Mouse (Mus musculus): Measurements from ENCODE around the gene Xpr1.

Gene Xpr1

GRCm38 (mm10) chr1:155251596-155251995 is 165.6 kb downstream of the Xpr1 start:
- no peak for DNase-seq (ENCODE audit: low spot score)

DNA sequence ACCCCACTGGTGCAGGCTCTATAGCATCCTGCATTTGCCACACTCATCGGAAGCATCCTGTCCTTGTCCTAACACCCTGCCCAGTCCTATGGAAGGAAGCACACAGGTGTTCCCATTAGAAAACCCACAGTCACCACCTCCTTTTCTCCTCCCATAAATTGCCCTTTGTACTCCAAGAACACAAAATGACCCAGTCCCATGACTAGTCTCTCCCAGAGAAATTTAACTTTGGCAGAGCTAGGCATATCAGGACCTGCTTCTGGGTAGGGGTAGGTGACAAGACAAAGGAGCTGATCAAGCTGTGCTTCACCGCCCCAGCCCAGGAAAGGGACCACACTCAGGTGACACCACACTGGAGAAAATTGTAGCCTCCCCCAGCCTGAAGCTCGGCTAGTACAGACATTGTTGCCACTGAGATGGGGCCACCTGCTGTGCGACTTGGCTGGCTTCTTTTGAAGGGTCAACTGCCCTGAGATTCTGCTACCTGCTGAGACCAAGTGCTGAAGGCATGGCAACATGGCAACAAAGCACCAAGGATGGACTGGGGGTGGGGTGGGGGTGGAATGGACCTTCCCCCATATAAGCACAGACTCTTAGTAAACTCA is 166.6 kb downstream of the Xpr1 start:
- no peak for DNase-seq (ENCODE audit: low spot score)

DNA sequence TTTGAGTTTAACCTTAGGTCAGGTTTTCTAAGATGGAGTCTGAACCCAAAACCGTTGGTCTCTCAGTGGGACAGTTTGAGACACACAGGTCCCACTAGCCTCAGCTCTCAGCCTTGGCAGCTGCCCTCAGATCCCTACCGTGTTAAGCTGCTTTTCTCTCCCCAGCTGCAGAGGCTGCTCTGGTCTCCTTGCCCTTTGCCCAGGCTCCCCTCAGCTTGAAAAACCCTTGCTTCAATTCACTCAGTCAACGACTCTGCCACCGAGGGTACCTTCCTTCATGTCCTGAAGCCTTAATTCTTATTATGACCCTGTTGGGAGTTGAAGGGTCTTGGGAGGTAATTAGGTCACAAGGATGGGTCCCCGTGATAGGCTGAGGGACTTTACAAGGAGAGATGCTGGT is 167.3 kb downstream of the Xpr1 start:
- no peak for DNase-seq (ENCODE audit: low spot score)

GRCm38 (mm10) chr1:155248041-155248440 is 169.2 kb downstream of the Xpr1 start:
- DNase-seq (ENCODE audit: low spot score): no peak

- no peak for DNase-seq (ENCODE audit: low spot score)
Observed at GRCm38 (mm10) chr1:155247441-155247840, 169.8 kb downstream of the Xpr1 start.

DNA sequence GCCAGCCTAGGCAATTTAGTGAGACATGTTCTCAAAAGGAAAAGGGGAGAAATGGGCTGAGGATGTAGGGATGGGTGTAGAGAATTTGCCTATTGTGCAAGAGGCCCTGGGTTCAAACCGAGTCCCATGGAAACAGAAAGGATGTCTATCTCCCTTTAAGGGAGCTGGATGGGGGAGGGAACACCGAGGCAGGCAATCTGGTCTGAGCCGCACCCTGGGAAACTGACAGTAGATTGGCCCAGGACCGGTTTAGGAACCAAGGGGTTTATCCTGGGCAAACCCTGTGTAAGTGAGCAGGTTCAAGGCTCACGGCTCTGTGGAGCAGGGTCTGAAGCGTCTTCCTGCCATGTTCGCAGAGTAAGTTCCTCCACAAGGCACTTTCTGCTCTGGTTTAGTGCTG is 171.7 kb downstream of the Xpr1 start:
- DNase-seq (ENCODE audit: low spot score): no peak

DNA sequence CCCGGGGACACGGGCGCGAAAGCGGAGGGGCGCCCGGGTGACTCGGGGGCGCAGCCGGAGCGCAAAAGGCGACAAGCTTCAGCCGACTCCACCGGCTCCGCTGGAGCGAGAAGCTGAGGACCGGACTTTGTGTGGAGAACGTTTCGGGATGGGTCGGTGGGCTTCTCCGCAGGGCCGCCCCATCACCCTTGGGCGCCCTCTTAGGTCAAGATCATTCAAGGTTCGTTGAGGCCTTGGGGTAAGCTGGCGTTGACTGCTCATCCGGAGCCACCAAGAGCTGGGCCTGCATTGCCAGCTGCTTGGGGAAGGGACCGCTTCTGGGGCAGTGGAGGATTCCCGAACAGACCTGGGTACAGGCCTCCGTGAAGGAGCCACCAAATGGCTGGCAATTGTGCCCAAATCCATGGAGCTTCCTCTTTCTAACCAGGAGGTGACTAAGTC is 172.4 kb downstream of the Xpr1 start:
- no peak for DNase-seq (ENCODE audit: low spot score)

DNA sequence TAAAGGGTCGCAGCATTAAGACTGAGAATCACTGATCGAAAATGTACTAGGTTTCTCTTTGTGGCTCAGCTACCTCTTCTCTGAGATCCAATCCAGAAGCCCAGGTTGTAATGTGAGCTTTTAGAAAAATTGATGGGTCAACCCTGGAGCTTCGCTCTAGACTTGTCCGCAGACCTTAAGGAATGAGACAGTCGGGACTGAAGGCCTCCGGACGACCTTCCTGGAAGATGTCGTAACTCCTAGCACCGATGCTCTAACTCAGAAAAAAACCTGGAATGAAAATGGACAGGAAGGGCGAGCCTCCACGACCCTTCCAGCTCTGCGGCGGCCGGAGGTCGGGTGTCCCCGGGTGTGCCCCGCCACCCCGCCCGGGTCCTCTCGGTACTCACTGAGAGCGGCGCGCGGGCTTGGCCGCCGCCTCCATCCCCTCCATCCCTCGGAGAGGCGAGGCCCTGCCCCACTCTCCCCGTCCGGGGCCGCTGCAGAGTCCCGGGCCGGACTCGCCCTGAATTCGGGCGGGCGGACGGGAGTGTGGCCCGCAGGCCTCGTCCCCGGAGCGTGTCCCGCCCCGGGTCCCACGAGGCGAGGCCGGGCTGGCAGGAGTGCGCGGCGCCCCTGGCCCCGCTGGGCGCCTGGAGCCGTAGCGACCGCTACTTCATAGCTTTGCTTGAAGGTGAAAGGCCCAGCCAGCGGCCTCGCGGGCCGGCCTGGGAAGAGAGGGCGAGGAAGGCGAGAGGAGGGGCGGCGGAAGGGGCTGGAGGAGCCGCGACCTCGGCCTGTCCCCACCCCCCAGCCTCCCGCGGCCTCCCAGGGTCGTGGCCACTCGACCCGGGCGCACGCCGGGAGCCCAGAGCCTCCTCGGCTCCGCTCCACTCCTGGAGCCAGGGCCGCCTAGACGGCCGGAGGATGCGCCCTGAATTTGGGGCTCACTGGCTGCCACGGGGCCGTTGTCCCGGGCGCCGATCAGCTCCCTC is 173.1 kb downstream of the Xpr1 start, which contains the start of gene BC034090:
Gene BC034090 (minus strand): TSS at position 648 of the 974 bp plus-strand sequence.
- DNase-seq (ENCODE audit: low spot score): peak; percentile 43

- no peak for DNase-seq (ENCODE audit: low spot score)
Observed at GRCm38 (mm10) chr1:155242488-155242745, 174.8 kb downstream of the Xpr1 start.

DNA sequence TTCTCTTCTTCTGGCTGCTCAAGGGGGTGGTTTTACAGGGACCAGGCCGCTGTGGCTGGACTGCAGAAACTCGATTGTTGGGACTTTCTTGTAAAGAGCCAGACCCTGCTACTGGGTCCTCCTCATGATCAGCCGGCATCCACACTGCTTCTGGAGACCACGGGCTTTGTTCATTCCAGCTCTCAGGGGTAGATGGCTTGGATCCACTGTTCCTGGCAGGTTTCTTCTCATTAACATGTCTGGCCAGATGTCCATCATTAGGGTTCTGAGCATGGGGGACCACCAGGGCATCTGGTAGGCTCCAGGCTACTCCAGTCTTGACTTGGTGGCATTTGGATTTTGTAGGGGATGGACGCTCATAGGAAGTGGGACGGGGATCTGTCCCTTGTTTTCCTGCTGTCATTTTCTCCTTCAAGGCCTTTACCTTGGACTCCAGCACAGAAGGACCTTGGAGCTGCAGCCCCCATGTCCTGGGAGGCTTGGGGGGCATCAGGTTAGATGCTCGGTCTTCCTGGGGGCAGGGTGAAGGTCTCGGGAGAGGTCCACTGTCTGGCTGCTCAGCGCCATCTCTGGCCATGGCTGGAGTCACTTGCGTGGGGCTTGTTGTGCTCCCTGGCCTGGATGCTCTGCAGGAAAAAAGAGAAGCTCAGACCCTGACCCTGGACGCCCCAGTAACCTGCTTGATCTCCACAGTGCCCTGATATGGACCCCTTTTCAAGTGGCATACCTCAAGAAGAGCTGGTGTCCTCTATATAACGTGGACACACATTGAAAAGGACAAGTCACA is 175.3 kb downstream of the Xpr1 start:
- DNase-seq (ENCODE audit: low spot score): no peak

GRCm38 (mm10) chr1:155239962-155240717 is 177.1 kb downstream of the Xpr1 start:
- no peak for DNase-seq (ENCODE audit: low spot score)

- no peak for DNase-seq (ENCODE audit: low spot score)
Observed at GRCm38 (mm10) chr1:155239169-155239568, 178.0 kb downstream of the Xpr1 start.

DNA sequence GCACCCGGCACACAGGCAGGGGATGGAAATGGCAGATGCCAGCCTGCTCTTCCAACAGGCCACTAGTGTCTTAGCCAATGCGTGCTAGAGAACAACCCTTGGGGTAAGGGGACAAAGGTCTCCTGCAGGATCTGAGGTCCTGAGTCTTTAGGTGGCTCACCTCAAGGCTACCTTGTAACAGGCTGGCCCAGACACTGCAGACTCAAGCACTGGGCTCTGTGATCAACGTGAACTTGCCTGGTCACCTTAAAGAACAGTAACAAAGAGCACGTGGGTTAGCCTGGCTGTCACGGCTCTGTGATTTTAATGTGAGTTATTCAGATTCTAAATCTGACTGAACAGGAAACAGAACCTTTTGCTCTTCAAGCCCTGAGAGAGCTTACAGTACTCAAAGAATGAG is 179.1 kb downstream of the Xpr1 start:
- DNase-seq (ENCODE audit: low spot score): no peak

- no peak for DNase-seq (ENCODE audit: low spot score)
Observed at GRCm38 (mm10) chr1:155237390-155237789, 179.8 kb downstream of the Xpr1 start.

- no peak for DNase-seq (ENCODE audit: low spot score)
Observed at GRCm38 (mm10) chr1:155236306-155237024, 180.8 kb downstream of the Xpr1 start.

GRCm38 (mm10) chr1:155235641-155236040 is 181.6 kb downstream of the Xpr1 start:
- DNase-seq (ENCODE audit: low spot score): no peak

GRCm38 (mm10) chr1:155233931-155234607 is 183.1 kb downstream of the Xpr1 start:
- DNase-seq (ENCODE audit: low spot score): no peak

DNA sequence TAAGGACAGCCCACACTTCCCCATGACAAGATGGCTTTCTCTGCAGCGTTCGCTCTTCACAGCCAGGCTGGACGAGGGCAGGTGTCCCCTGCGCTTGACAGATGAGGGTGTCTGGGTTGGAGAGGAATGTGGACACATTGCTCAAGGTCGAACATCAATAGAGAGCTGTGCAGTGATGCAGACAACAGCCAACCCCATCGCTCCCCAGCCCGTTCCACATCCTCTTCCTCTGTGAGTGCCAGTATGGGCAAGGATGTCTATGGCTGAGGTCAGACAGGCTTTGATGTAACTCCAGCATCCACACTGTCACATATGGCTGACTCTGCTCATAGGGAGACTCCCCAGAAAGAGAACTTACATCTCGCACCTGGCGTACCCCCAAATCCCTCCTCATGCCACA is 183.8 kb downstream of the Xpr1 start:
- no peak for DNase-seq (ENCODE audit: low spot score)

GRCm38 (mm10) chr1:155232786-155233185 is 184.4 kb downstream of the Xpr1 start:
- DNase-seq (ENCODE audit: low spot score): no peak

DNA sequence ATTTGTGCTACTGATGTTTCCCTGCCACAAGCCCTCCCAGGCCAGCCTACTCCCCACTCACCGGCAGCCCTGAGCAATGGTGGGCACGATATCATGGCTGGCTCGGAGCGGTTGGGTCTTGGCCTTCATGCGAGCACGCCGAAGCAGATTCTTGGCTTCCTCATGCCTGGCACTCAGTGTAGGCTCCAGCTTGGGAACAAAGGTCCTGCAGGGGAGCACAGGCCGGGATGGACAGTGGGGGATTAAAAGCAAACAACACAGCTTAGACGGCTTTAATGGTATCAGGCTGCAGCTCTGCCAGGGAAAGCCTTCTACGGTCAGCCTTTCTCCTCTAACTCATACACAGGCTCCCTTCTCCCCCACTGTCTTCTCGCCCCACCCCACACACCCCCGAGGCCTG is 184.8 kb downstream of the Xpr1 start:
- DNase-seq (ENCODE audit: low spot score): no peak
